Mouse (Mus musculus): ENCODE results near the gene Coro1a. TPM values are rescaled to one million over a fixed set of nuclear protein-coding genes. Genes with fewer than 3 reads are reported as not detected.
A peak's percentile ranks its signal among the peaks of the same experiment; 100 is the strongest.
"Not testable (repeated sequence)": the region's sequence is repeated elsewhere in the genome, so short reads cannot be mapped to it uniquely, and the experiment has no call there.

Gene Coro1a
- total RNA-seq (2022) = 1 to 10 TPM; 1.3 to 5.9 (median 3.1) TPM

- no peak for DNase-seq (ENCODE audit: low spot score in 2 of 2)
Measured at GRCm38 (mm10) chr7:126707442-126708174, at the start of gene Coro1a. Gene Coro1a, minus strand, starts transcription at chr7:126707787.

DNA sequence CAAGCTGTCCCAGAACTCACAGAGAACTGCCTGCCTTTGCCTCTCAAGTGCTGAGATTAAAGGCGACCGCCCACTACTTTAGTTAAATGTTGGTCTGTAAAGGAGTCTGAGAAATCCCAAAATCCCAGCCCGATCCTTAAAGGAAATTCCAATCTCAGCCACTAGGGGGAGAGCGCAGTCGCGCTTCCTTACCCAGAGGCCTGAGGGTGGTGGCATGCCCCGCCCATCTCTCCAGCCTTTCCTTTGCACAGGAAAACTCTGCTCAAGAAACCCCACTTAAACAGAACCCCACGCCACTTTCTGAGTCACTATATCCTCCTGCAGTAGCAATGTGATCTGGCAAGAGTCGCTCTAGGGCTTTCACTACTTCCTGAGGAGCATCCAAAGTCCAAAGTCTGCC, 47.3 kb upstream of the Coro1a start:
- DNase-seq (ENCODE audit: low spot score in 2 of 2) = peak; percentile 67 to 74

GRCm38 (mm10) chr7:126749582-126750343, 42.2 kb upstream of the Coro1a start:
- DNase-seq (ENCODE audit: low spot score in 2 of 2) = no peak

DNA sequence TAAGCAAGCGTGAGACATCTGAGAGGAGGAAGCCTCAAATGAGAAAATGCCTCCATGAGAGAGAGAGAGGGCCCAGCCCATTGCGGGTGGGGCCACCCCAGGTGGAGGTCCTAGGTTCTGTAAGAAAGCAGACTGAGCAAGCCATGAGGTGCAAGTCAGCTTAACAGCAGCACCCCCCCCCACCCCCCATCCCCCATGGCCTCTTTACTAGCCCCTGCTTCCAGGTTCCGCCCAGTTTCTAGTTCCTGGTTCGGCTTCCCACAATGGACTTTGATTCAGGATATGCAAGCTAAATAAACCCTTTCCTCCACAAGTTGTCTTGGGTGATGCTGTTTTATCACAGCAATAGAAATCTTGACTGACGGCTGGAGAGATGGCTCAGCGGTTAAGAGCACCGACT, 41.2 kb upstream of the Coro1a start:
- DNase-seq (ENCODE audit: low spot score in 2 of 2) = no peak

GRCm38 (mm10) chr7:126746798-126747197, 39.2 kb upstream of the Coro1a start:
- no peak for DNase-seq (ENCODE audit: low spot score in 2 of 2)

DNA sequence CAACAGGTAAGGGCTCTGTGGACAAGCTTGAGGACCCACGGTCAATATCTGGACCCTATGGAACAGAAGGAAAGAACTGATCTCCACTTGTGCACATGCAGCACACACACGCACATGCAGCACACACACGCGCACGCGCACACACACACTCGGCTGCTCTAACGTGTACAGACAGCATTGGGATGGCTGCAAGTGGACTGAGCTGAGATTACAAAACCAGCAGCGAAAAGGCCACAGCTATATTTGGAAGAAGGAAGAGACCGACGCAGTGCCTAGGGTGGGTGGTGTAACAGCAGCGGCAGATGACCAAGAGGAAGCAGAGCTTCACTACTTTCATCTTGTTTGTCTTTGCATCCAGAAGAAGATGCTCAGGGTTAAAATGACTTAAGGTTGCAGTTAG, 38.5 kb upstream of the Coro1a start:
- no peak for DNase-seq (ENCODE audit: low spot score in 2 of 2)

GRCm38 (mm10) chr7:126741964-126742482, 34.4 kb upstream of the Coro1a start:
- no peak for DNase-seq (ENCODE audit: low spot score in 2 of 2)

DNA sequence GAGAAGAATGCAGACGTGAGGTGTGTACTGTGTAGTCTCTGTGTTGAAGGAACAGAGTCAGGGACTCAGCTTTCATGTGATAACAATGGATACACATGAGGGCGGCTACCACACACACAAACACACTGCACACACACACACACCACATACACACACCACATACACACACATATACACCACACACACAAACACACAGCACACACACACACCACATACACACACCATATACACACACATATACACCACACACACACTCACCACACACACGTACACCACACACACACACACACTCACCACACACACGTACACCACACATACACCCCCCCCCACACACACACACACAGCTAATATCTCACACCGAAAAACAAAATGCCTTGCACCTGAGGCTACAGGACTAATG, 33.9 kb upstream of the Coro1a start:
- no peak for DNase-seq (ENCODE audit: low spot score in 2 of 2)

DNA sequence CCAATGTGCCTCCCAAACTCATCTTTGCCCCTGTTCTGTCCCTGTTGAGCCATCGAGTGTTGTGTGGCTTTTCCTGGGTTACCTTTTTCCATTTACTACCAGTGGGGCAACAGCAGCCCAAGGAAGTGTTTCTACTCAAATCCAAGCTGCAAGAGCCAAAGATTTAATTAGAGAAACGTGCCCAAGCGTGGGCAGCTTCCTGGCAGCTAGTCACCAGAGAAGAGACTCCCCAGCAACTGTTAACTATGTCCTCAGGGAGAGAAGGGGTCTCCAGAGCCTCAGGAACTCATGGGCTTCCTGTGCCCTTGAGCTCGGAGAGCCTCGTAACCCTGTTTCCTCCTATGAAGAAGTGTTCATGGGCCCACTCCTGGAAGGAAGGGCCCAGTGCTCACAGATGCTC, 33.4 kb upstream of the Coro1a start:
- no peak for DNase-seq (ENCODE audit: low spot score in 2 of 2)

DNA sequence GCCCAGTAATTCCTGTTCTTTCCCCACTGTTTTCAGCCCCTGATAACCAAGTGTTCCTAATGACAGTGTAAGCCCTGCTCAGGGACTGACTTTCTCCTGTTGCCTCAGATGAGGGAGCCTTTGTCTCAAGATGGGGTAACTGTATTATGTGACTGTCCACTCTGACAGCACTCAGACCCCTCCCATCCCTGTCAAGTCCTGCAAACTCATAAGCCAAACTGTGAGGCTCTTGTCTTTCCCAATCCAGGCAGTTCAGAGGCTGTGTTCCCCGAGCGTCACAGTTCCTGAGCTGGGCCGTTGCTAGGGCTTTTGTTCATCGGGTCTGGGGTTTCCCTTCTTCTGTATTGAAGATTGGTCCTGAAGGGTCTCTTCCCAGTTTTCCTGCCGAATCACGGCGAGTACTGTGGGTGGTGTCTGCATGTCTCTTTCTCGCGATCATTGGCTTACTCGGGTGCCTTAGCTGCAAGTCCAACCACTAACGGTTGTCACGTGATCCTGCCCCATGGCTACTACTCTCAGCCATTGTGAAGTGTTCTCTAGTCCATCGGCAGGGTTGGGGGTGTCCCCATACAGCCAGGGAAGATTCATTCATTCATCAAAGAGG, 32.6 kb upstream of the Coro1a start:
- DNase-seq (ENCODE audit: low spot score in 2 of 2) = no peak

DNA sequence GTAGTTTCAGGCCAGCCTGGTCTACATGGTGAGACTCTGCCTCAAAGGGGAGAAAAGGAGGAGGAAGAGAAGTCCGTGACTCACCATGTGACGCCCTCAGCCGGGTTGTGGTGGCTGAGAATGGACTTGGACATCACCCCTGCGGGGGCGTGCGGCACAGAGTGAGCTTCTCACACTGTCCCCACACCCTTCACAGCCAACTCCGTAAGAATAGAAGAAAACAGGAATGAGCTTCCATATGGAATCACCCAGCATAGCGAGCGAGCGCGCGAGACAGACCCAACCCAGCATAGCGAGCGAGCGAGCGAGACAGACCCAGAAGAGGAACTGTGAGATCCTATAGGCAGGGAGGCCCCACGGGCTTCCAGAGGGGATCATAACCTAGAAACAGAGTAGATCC, 32.0 kb upstream of the Coro1a start:
- no peak for DNase-seq (ENCODE audit: low spot score in 2 of 2)

DNA sequence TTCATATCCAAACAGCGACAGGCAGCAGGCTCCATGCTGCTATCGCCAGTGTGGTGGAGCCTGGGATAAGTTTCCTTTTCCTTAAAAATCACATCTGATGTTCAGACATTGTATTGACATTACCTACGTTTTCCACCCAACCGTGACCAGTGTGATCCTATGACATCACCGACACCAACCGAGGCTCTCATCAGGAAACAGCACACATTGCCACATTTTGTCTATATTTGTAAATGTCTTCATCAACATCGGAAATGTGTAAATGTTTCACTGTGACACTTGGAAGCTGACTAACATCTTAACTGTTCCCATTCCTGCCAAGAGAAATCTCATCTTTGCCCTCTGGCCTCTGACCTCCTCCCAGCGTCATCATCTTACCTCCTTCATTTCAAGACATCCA, 28.5 kb upstream of the Coro1a start:
- DNase-seq (ENCODE audit: low spot score in 2 of 2) = no peak

DNA sequence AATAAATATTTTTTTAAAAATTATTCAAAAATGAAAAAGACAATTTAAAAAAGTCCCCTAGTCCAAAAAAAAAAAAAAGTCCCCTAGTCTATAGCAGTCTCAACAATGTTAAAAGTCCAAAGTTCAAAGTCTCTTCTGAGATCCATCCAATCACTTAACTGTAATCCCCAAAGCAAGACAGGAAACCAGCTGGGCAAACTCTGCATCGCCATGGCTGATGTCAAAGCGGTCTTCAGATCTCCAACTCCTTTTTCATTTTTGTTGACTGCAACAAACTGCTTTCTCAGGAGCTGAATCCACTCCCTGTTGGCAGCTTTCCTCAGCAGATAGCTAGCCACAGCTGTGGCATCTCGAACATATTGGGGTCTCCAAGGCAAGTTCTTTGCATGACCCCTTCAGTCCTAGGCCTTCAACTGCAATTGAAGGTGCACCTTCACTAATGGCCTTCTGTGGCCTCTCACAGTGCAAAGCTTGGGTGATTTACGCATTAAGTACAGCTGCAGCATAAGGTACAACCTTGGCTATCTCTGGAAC, 22.7 kb upstream of the Coro1a start:
- not testable (repeated sequence) for DNase-seq (ENCODE audit: low spot score in 2 of 2)

GRCm38 (mm10) chr7:126725667-126726066, 18.1 kb upstream of the Coro1a start:
- no peak for DNase-seq (ENCODE audit: low spot score in 2 of 2)

DNA sequence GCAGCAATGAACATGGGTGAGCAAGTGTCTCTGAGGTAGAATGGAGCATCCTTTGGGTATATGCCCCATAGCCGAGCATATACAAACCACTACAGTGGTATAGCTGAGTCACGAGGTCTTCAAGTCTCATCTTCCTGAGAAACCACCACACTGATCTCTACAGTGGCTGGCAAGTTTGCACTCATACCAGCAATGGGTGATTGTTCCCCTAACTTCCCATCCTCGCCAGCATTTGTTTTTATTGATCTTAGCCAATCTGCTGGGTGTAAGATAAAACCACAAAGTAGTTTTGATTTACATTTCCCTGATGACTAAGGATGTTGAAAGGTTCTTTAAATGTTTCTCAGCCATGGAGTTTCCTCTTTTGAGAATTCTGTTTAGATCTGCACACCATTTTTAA, 17.5 kb upstream of the Coro1a start:
- no peak for DNase-seq (ENCODE audit: low spot score in 2 of 2)

- DNase-seq (ENCODE audit: low spot score in 2 of 2) = no peak
Measured at GRCm38 (mm10) chr7:126721635-126722034, 14.0 kb upstream of the Coro1a start.

DNA sequence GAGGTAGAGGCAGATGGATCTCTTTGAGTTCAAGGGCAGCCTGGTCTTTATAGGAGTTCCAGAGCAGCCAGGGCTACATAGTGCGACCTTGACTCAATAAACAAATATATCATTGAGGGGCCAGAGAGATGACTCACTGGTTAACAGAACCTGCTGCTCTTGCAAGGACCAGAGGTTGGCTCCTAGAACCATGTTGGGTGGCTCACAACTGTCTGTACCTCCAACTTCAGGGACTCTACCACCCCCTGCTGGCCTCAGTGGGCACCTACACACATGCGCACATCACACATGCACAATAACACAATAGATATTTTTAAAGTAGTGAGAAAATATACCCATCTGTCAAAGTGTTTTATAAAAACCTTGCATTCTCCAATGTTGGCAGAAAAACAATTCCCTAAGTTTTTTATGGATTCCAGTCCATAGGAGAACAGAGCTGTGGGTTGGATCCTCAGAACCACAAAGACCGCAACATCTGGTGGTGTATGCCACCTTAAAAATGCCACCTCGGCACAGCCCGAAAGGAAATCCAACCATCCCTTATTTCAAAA, 11.3 kb upstream of the Coro1a start:
- no peak for DNase-seq (ENCODE audit: low spot score in 2 of 2)

GRCm38 (mm10) chr7:126717566-126717965, 10.0 kb upstream of the Coro1a start:
- no peak for DNase-seq (ENCODE audit: low spot score in 2 of 2)

GRCm38 (mm10) chr7:126715679-126716078, 8.1 kb upstream of the Coro1a start:
- no peak for DNase-seq (ENCODE audit: low spot score in 2 of 2)

- DNase-seq (ENCODE audit: low spot score in 2 of 2) = no peak
Measured at GRCm38 (mm10) chr7:126711910-126712309, 4.3 kb upstream of the Coro1a start.

- no peak for DNase-seq (ENCODE audit: low spot score in 2 of 2)
Measured at GRCm38 (mm10) chr7:126710266-126710665, 2.7 kb upstream of the Coro1a start.

Measured in gastrocnemius, adult 8-10 months (tissue).